Mouse (Mus musculus) stomach, postnatal 0 days (tissue): ENCODE data around the gene Noct. TPM values are rescaled to one million over a fixed set of nuclear protein-coding genes. Genes with fewer than 3 reads are reported as not detected.

ENCODE experiments used
- ATAC-seq: fragments of 200-750 bp; cut with Nextera tagmentation; 2 replicates; pipeline ENCODE4 v1.8.0; 2017; ENCODE audit not compliant: low FRiP score, low TSS enrichment
- DNase-seq: peaks from one replicate; pipeline ENCODE4 v3.0.0-alpha.2; 2016; ENCODE audit warnings: low spot score
- H3K27ac ChIP-seq: fragments of 300-500 bp; sonication (generic); replicated peaks from 2 replicates; pipeline ENCODE4 v1.5.1; 2014; ENCODE audit warnings: mild to moderate bottlenecking, control low read depth
- H3K27me3 ChIP-seq: fragments of 300-500 bp; sonication (generic); 2 replicates; pipeline ENCODE4 v1.6.1; 2014; ENCODE audit warnings: low read length; ENCODE audit not compliant: control insufficient read depth, insufficient read depth
- H3K36me3 ChIP-seq: fragments of 300-500 bp; sonication (generic); 2 replicates; pipeline ENCODE4 v1.6.1; 2014; ENCODE audit warnings: low read length, mixed read lengths; ENCODE audit not compliant: control insufficient read depth, insufficient read depth
- H3K4me1 ChIP-seq: fragments of 300-500 bp; sonication (generic); replicated peaks from 2 replicates; pipeline ENCODE4 v1.6.1; 2014; ENCODE audit warnings: antibody characterized with exemption; ENCODE audit not compliant: control insufficient read depth, insufficient read depth
- H3K4me2 ChIP-seq: fragments of 300-500 bp; sonication (generic); replicated peaks from 2 replicates; pipeline ENCODE4 v1.6.1; 2014; ENCODE audit warnings: low read depth, mild to moderate bottlenecking, control low read depth, moderate library complexity
- H3K4me3 ChIP-seq: fragments of 300-500 bp; sonication (generic); 2 replicates; pipeline ENCODE4 v1.5.1; 2014; ENCODE audit warnings: low read depth, low read length, control low read depth
- H3K9ac ChIP-seq: fragments of 300-500 bp; sonication (generic); 2 replicates; pipeline ENCODE4 v1.6.1; 2014; ENCODE audit warnings: mild to moderate bottlenecking, low read length, control low read depth, mixed read lengths
- H3K9me3 ChIP-seq: fragments of 300-500 bp; sonication (generic); 2 replicates; pipeline ENCODE4 v1.6.1; 2016; ENCODE audit warnings: low read length; ENCODE audit not compliant: control insufficient read depth
- CTCF ChIP-seq: IDR thresholded peaks from 2 replicates; pipeline ENCODE4 v1.5.1; 2016; ENCODE audit warnings: antibody characterized with exemption, low read depth, mild to moderate bottlenecking, moderate library complexity
- EP300 ChIP-seq: optimal IDR thresholded peaks from 2 replicates; pipeline ENCODE3; 2016; ENCODE audit warnings: antibody characterized with exemption
- WGBS: fragments of 180-500 bp; shearing (Covaris S2); extraction: QIAGEN DNeasy Blood & Tissue Kit; methylation state at CpG from one replicate; pipeline ENCODE4 v1.1.7; 2014; 5-methylcytosine and 5-hydroxymethylcytosine counted together
- polyA plus RNA-seq: library from polyadenylated mRNA; unstranded; fragments of >200 nt; fragmentation: Nextera tagmentation; extraction: Ambion mirVana; gene quantifications from 2 replicates; pipeline ENCODE4 v1.2.1, GENCODE M21; 2015

Gene Noct
- polyA plus RNA-seq, 1 experiment from 2014 or later: 7.5 TPM

DNA sequence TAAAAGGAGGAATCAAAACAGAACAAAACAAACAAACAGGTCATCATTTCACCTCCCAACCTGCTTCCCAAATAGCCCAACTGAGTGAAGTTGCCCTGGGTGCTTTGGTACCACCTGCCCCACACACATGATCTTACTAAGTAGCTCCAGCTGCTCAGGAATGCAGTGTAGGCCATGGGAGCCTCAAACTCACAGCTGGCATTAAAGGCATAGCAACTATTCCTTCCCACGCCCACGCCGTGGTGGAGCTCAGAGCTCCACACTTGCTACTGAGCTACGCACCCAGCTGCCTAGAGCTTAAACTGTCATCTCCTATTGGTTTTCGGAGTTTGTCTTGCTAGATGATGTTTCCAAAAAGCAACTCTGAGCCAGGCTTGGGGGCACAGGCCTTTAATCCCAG lies 5.0 kb upstream of the Noct start:
- no peaks in the 10 kb centered on the region for H3K27me3 ChIP-seq
- H3K36me3 ChIP-seq: no peaks in the 10 kb centered on the region
- DNase-seq (no peak), ATAC-seq (no peak)
- H3K9me3 ChIP-seq: no peaks in the 10 kb centered on the region
- 84% methylated on average over 5 of the region's 5 CpGs for WGBS
- no peak for TF ChIP-seq EP300
- no peak for TF ChIP-seq CTCF
- no peak overlapping the region for H3K27ac ChIP-seq
- H3K4me3 ChIP-seq: no peak overlapping the region
- no peak overlapping the region for H3K4me2 ChIP-seq
- H3K9ac ChIP-seq: no peak overlapping the region
- no peaks in the 10 kb centered on the region for H3K4me1 ChIP-seq

DNA sequence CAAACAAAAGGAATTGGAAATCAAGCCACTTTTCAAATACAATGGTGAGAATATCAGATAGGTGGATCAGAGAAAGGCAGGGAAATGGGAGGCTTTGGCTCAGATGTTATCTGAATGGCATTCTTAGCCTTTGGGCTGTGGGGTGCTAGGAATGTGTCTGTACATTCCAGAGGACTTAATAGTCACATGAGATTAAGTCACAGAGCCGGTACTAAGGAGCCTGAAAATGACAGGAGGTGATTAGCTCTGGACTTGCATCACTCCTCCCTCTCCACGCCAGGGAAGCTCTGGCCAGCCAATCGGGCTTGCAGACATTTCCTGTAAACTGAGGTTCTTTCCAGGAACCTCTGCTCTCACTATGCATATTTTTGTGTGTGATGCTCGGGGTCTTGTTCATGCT lies 3.4 kb upstream of the Noct start:
- H3K27ac ChIP-seq: no peak overlapping the region
- no peak for DNase-seq
- no peak overlapping the region for H3K9ac ChIP-seq
- TF ChIP-seq EP300 (no peak), CTCF (no peak)
- H3K4me2 ChIP-seq: no peak overlapping the region
- ATAC-seq: no peak
- no peaks in the 10 kb centered on the region for H3K9me3 ChIP-seq
- H3K36me3 ChIP-seq: no peaks in the 10 kb centered on the region
- H3K27me3 ChIP-seq: no peaks in the 10 kb centered on the region
- H3K4me3 ChIP-seq: no peak overlapping the region
- 44% methylated on average over 4 of the region's 4 CpGs for WGBS
- no peaks in the 10 kb centered on the region for H3K4me1 ChIP-seq

- TF ChIP-seq EP300: no peak
- TF ChIP-seq CTCF: no peak
- Histone ChIP-seq H3K4me1 (no peaks in the 10 kb centered on the region), H3K4me3 (no peak overlapping the region), H3K9me3 (no peaks in the 10 kb centered on the region), H3K4me2 (no peak overlapping the region), H3K27ac (no peak overlapping the region), H3K27me3 (no peaks in the 10 kb centered on the region), H3K9ac (no peak overlapping the region), H3K36me3 (no peaks in the 10 kb centered on the region)
- no peak for ATAC-seq
- DNase-seq: no peak
- WGBS: 65% methylated on average over 8 of the region's 8 CpGs
Observed at GRCm38 (mm10) chr3:51221847-51222246, 2.4 kb upstream of the Noct start.

- no peak for DNase-seq
- peak; percentile 28 for ATAC-seq
- H3K4me1 ChIP-seq: no peaks in the 10 kb centered on the region
Observed at GRCm38 (mm10) chr3:51222302-51222701, 1.9 kb upstream of the Noct start.

DNA sequence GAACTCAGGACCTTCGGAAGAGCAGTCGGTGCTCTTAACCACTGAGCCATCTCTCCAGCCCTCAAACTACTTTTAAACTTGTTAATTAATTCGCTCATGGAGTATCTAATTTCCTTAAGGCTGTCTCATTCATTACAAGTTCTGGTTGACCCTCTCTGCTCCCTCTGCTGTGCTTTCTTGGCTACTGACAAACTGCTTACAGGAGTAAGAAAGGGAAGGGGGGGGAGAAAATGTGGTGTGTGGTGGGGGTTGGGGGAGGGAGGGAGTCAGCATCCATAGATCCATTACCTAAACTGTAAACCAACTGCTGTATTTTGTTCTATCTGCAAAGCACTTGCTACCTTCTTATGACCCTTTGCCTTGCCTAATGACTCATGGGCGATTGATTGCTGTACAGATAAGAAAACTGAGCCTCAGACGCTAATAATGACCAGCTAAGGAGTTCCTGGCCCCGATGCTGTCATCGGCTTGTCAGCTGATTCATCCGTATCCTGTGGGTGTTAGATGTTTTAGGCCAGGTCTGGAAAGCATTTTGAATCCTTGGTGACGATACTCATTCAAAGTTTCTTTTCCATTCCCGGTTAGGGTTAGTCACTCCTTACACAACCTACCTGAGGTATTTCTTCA lies 1.3 kb upstream of the Noct start:
- peak; percentile 7; the same call in 1 of the 2 replicates for ATAC-seq
- no peak for DNase-seq
- Histone ChIP-seq H3K27ac (no peak overlapping the region), H3K4me1 (no peaks in the 10 kb centered on the region), H3K27me3 (no peaks in the 10 kb centered on the region), H3K4me3 (no peak overlapping the region), H3K9me3 (no peaks in the 10 kb centered on the region), H3K4me2 (no peak overlapping the region), H3K36me3 (no peaks in the 10 kb centered on the region), H3K9ac (no peak overlapping the region)
- TF ChIP-seq EP300 (no peak), CTCF (no peak)
- WGBS: 46% methylated on average over 10 of the region's 10 CpGs

More at GRCm38 (mm10) chr3:51222302-51222701, 1.9 kb upstream of the Noct start:
- Histone ChIP-seq H3K9ac (no peak overlapping the region), H3K9me3 (no peaks in the 10 kb centered on the region), H3K4me2 (no peak overlapping the region), H3K27me3 (no peaks in the 10 kb centered on the region), H3K27ac (no peak overlapping the region), H3K4me3 (no peak overlapping the region), H3K36me3 (no peaks in the 10 kb centered on the region)
- WGBS: 84% methylated on average over 6 of the region's 6 CpGs
- TF ChIP-seq EP300: no peak
- no peak for TF ChIP-seq CTCF

GRCm38 (mm10) chr3:51223556-51223955 lies 691 bp upstream of the Noct start:
- peak overlapping the region; percentile 95 for H3K4me2 ChIP-seq
- 37% methylated on average over 5 of the region's 5 CpGs for WGBS
- peak overlapping the region; percentile 97 for H3K27ac ChIP-seq
- ATAC-seq (no peak), DNase-seq (no peak)
- TF ChIP-seq CTCF (no peak), EP300 (no peak)
- H3K4me3 ChIP-seq: peak overlapping the region; percentile 82; the same call in 1 of the 2 replicates
- no peak overlapping the region for H3K9ac ChIP-seq
- H3K4me1 ChIP-seq: no peaks in the 10 kb centered on the region
- no peaks in the 10 kb centered on the region for H3K36me3 ChIP-seq
- no peaks in the 10 kb centered on the region for H3K27me3 ChIP-seq
- H3K9me3 ChIP-seq: no peaks in the 10 kb centered on the region
